Mouse (Mus musculus) cortical plate, adult 2 months (tissue): ENCODE results near the gene Spata2l.

Experiments used
- CTCF ChIP-seq: fragments of 200-500 bp; IDR thresholded peaks from 2 replicates; pipeline ENCODE4 v1.5.1; 2011; ENCODE audit warnings: mild to moderate bottlenecking, control low read depth, low read length; ENCODE audit not compliant: insufficient read depth; ENCODE audit errors: extremely low read depth
- POLR2A ChIP-seq: fragments of 200-500 bp; IDR thresholded peaks from 2 replicates; pipeline ENCODE4 v1.6.1; 2011; ENCODE audit warnings: mild to moderate bottlenecking, low read length, control low read depth; ENCODE audit not compliant: insufficient read depth; ENCODE audit errors: extremely low read depth

DNA sequence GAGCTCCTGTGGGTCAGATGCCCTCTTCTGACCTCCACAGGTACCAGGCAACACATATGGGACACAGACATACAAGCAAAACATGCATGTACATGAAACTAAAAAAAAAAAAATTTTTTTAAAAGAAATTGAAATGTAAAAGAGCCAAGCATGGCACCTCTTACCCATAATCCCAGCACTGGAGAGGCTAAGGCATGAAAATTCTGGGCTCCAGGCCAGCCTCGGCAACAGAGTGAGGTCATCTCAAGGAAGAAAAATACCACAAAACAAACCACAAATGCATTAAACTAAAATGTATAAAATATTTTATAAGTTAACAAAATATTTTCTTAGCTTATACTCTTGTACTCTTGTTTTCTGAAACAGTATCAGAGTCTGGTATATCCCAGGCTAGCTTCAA lies 15.1 kb downstream of the Spata2l start:
- TF ChIP-seq CTCF (no peak), POLR2A (no peak)
